Comparison of ENCODE assay signal across 13 mouse cellular contexts in genomic region chr1:168241316-168241715, GRCm38 (mm10).
DNase-seq lines count a peak whose midpoint lies in the region; ATAC-seq lines count a peak whose summit lies in the region.
"Had no signal": no experiment of that assay in that cellular context is flagged by ENCODE, and none has a peak within 500 bp of the region (broad histone marks: within the 10 kb centered on the region; RNA-seq: fewer than 3 reads in every experiment).

No protein-coding gene starts in this region.

- H3K4me2 ChIP-seq in heart, embryonic 13.5 days, result peak overlapping the region; percentile 47
- H3K4me2 ChIP-seq in lung, embryonic 16.5 days (ENCODE audit: low read depth, low read length), result no peak overlapping the region; the same call in 1 of the 2 replicates
- H3K4me2 ChIP-seq in intestine, embryonic 16.5 days (ENCODE audit: low read depth, low read length), result peak overlapping the region; percentile 12; the same call in 1 of the 2 replicates
- peak overlapping the region; percentile 2 for H3K4me2 ChIP-seq in stomach, embryonic 16.5 days (ENCODE audit: low read depth, low read length)
- H3K4me2 ChIP-seq: liver, embryonic 11.5 days had no signal

- no peaks in the 10 kb centered on the region for H3K9me3 ChIP-seq in heart, embryonic 13.5 days
- H3K9me3 ChIP-seq in lung, embryonic 16.5 days (ENCODE audit: control insufficient read depth, low read length), result no peaks in the 10 kb centered on the region
- no peaks in the 10 kb centered on the region for H3K9me3 ChIP-seq in intestine, embryonic 16.5 days (ENCODE audit: control insufficient read depth, low read length)
- H3K9me3 ChIP-seq in stomach, embryonic 16.5 days (replicated peaks; ENCODE audit: control insufficient read depth, low read length), result no peaks in the 10 kb centered on the region

- DNase-seq in heart, adult 8-10 months (ENCODE audit: low spot score), result no peak
- DNase-seq in lung, postnatal 14 days, result no peak
- DNase-seq in layer of hippocampus, postnatal 36 days, result no peak
- no peak for DNase-seq in thymus, postnatal 14 days
- DNase-seq: cerebellum, postnatal 36 days; kidney, postnatal 36 days; right cerebral cortex, adult 18-20 months had no signal

- no peaks in the 10 kb centered on the region for H3K27me3 ChIP-seq in heart, embryonic 13.5 days (replicated peaks)
- no peaks in the 10 kb centered on the region for H3K27me3 ChIP-seq in lung, embryonic 16.5 days (ENCODE audit: control insufficient read depth, insufficient read depth, low read depth, low read length)
- no peaks in the 10 kb centered on the region for H3K27me3 ChIP-seq in intestine, embryonic 16.5 days (replicated peaks; ENCODE audit: control insufficient read depth, insufficient read depth, low read length)
- H3K27me3 ChIP-seq in stomach, embryonic 16.5 days (ENCODE audit: control insufficient read depth, insufficient read depth, low read length), result no peaks in the 10 kb centered on the region
- H3K27me3 ChIP-seq: Patski had no signal

- H3K4me3 ChIP-seq in heart, embryonic 13.5 days, result no peak overlapping the region
- no peak overlapping the region for H3K4me3 ChIP-seq in lung, embryonic 16.5 days (ENCODE audit: low read length)
- H3K4me3 ChIP-seq in intestine, embryonic 16.5 days (ENCODE audit: low read length), result no peak overlapping the region
- no peak overlapping the region for H3K4me3 ChIP-seq in stomach, embryonic 16.5 days (replicated peaks; ENCODE audit: low read length)

- peaks cover 89% of the 10 kb centered on the region for H3K4me1 ChIP-seq in heart, embryonic 13.5 days
- peaks cover 23% of the 10 kb centered on the region for H3K4me1 ChIP-seq in lung, embryonic 16.5 days (replicated peaks; ENCODE audit: control insufficient read depth, insufficient read depth, low read length)
- H3K4me1 ChIP-seq in intestine, embryonic 16.5 days (ENCODE audit: control insufficient read depth, insufficient read depth, low read length), result peaks cover 22% of the 10 kb centered on the region
- peaks cover 39% of the 10 kb centered on the region for H3K4me1 ChIP-seq in stomach, embryonic 16.5 days (ENCODE audit: control insufficient read depth, insufficient read depth, low read length)

- H3K9ac ChIP-seq in heart, embryonic 13.5 days, result peak overlapping the region; percentile 55
- no peak overlapping the region for H3K9ac ChIP-seq in lung, embryonic 16.5 days (ENCODE audit: low read length)
- no peak overlapping the region for H3K9ac ChIP-seq in intestine, embryonic 16.5 days (ENCODE audit: low read depth, low read length)
- no peak overlapping the region for H3K9ac ChIP-seq in stomach, embryonic 16.5 days (ENCODE audit: low read length)

- WGBS in heart, embryonic 13.5 days, result 30% methylated on average over 7 of the region's 7 CpGs
- WGBS in lung, embryonic 16.5 days, result 28% methylated on average over 7 of the region's 7 CpGs
- 39% methylated on average over 7 of the region's 7 CpGs for WGBS in intestine, embryonic 16.5 days
- 29% methylated on average over 7 of the region's 7 CpGs for WGBS in stomach, embryonic 16.5 days

- H3K36me3 ChIP-seq in heart, embryonic 13.5 days, result no peaks in the 10 kb centered on the region
- H3K36me3 ChIP-seq in lung, embryonic 16.5 days (ENCODE audit: control insufficient read depth, insufficient read depth, low read length), result no peaks in the 10 kb centered on the region
- H3K36me3 ChIP-seq in intestine, embryonic 16.5 days (ENCODE audit: control insufficient read depth, insufficient read depth, low read length), result no peaks in the 10 kb centered on the region
- no peaks in the 10 kb centered on the region for H3K36me3 ChIP-seq in stomach, embryonic 16.5 days (ENCODE audit: control insufficient read depth, insufficient read depth, low read length)

- ATAC-seq in heart, embryonic 13.5 days (ENCODE audit: extremely low read depth, insufficient number of reproducible peaks, low FRiP score, low TSS enrichment), result no peak
- ATAC-seq in lung, embryonic 16.5 days (ENCODE audit: low read depth), result no peak
- ATAC-seq in intestine, embryonic 16.5 days, result no peak
- no peak for ATAC-seq in stomach, embryonic 16.5 days (ENCODE audit: insufficient read depth, low FRiP score)
- ATAC-seq: Patski had no signal

- H3K27ac ChIP-seq in heart, embryonic 13.5 days (replicated peaks), result peak overlapping the region; percentile 61
- 0 out of 2 replicates have a peak overlapping the region, but pooled peaks have one; percentile 13 for H3K27ac ChIP-seq in lung, embryonic 16.5 days (ENCODE audit: low read length)
- H3K27ac ChIP-seq in intestine, embryonic 16.5 days (ENCODE audit: low read length), result no peak overlapping the region
- peak overlapping the region; percentile 7; the same call in 1 of the 2 replicates for H3K27ac ChIP-seq in stomach, embryonic 16.5 days (ENCODE audit: low read length)
